Comparison of ENCODE assay signal across 8 mouse cellular contexts in the genomic region with DNA sequence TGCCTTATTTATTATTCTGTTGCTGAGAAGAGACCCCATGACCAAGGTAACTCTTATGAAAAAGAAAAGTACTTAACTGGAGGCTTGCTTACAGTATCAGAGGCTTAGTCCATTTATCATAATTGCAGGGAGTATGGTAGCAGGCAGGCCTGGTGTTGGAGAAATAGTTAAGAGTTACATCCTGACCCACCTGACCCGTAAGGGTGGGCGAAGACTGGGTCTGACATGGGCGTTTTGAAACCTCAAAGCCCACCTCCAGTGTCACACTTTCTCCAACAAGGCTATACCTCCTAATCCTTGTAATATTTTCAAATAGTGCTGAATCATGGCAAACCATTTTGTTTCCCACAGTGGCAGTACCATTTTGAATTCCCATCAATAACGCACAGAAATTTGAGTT. TPM values are rescaled to one million over a fixed set of nuclear protein-coding genes. Genes with fewer than 3 reads are reported as not detected.
DNase-seq lines count a peak whose midpoint lies in the region; ATAC-seq lines count a peak whose summit lies in the region.
"Had no signal": no experiment of that assay in that cellular context is flagged by ENCODE, and none has a peak within 500 bp of the region (broad histone marks: within the 10 kb centered on the region; RNA-seq: fewer than 3 reads in every experiment).

No protein-coding gene starts in this region.

- peak overlapping the region; percentile 65; the same call in 1 of the 2 replicates for H3K9ac ChIP-seq in lung, embryonic 15.5 days
- H3K9ac ChIP-seq in heart, embryonic 16.5 days (ENCODE audit: low read length) = no peak overlapping the region
- no peak overlapping the region for H3K9ac ChIP-seq in limb, embryonic 15.5 days
- H3K9ac ChIP-seq in liver, embryonic 11.5 days (ENCODE audit: low read depth, low read length) = no peak overlapping the region

- H3K4me2 ChIP-seq in lung, embryonic 15.5 days = peak overlapping the region; percentile 76
- peak overlapping the region; percentile 79 for H3K4me2 ChIP-seq in heart, embryonic 16.5 days (ENCODE audit: low read depth, low read length)
- peak overlapping the region; percentile 67 for H3K4me2 ChIP-seq in limb, embryonic 15.5 days
- H3K4me2 ChIP-seq in liver, embryonic 11.5 days = no peak overlapping the region

- peaks cover 16% of the 10 kb centered on the region for H3K4me1 ChIP-seq in lung, embryonic 15.5 days
- H3K4me1 ChIP-seq in heart, embryonic 16.5 days (ENCODE audit: control insufficient read depth, insufficient read depth, low read length) = peaks cover 19% of the 10 kb centered on the region
- H3K4me1 ChIP-seq in limb, embryonic 15.5 days = peaks cover 18% of the 10 kb centered on the region; the same call in 1 of the 2 replicates
- H3K4me1 ChIP-seq in liver, embryonic 11.5 days (replicated peaks; ENCODE audit: control insufficient read depth, insufficient read depth, low read length) = peaks cover 3% of the 10 kb centered on the region; the same call in 1 of the 2 replicates

- H3K27ac ChIP-seq in lung, embryonic 15.5 days = peak overlapping the region; percentile 97
- peak overlapping the region; percentile 84 for H3K27ac ChIP-seq in heart, embryonic 16.5 days (ENCODE audit: low read length)
- H3K27ac ChIP-seq in limb, embryonic 15.5 days = peak overlapping the region; percentile 94; the same call in 1 of the 2 replicates
- no peak overlapping the region for H3K27ac ChIP-seq in liver, embryonic 11.5 days (ENCODE audit: low read depth, low read length)

- H3K27me3 ChIP-seq in lung, embryonic 15.5 days = no peaks in the 10 kb centered on the region
- no peaks in the 10 kb centered on the region for H3K27me3 ChIP-seq in heart, embryonic 16.5 days (ENCODE audit: control insufficient read depth, insufficient read depth, low read length)
- no peaks in the 10 kb centered on the region for H3K27me3 ChIP-seq in limb, embryonic 15.5 days
- no peaks in the 10 kb centered on the region for H3K27me3 ChIP-seq in liver, embryonic 11.5 days (replicated peaks; ENCODE audit: control insufficient read depth, insufficient read depth, low read length)

- H3K36me3 ChIP-seq in lung, embryonic 15.5 days = no peaks in the 10 kb centered on the region
- no peaks in the 10 kb centered on the region for H3K36me3 ChIP-seq in heart, embryonic 16.5 days (ENCODE audit: control insufficient read depth, insufficient read depth)
- H3K36me3 ChIP-seq in limb, embryonic 15.5 days = no peaks in the 10 kb centered on the region
- no peaks in the 10 kb centered on the region for H3K36me3 ChIP-seq in liver, embryonic 11.5 days (ENCODE audit: control insufficient read depth, insufficient read depth, low read length)

- DNase-seq in lung, postnatal 4 days = no peak
- no peak for DNase-seq in liver, embryonic 11.5 days (ENCODE audit: low spot score)
- no peak for DNase-seq in layer of hippocampus, postnatal 14 days (ENCODE audit: low spot score in 2 of 2)
- DNase-seq in right cerebral cortex, postnatal 36 days (ENCODE audit: low spot score in 2 of 2) = no peak

- 53% methylated on average over 4 of the region's 4 CpGs for WGBS in lung, embryonic 15.5 days
- 68% methylated on average over 4 of the region's 4 CpGs for WGBS in heart, embryonic 16.5 days
- 63% methylated on average over 4 of the region's 4 CpGs for WGBS in limb, embryonic 15.5 days
- 63% methylated on average over 4 of the region's 4 CpGs for WGBS in liver, embryonic 11.5 days

- no peak overlapping the region for H3K4me3 ChIP-seq in lung, embryonic 15.5 days
- no peak overlapping the region for H3K4me3 ChIP-seq in heart, embryonic 16.5 days (ENCODE audit: low read length)
- H3K4me3 ChIP-seq in limb, embryonic 15.5 days = peak overlapping the region; percentile 65; the same call in 1 of the 2 replicates
- no peak overlapping the region for H3K4me3 ChIP-seq in liver, embryonic 11.5 days (ENCODE audit: low read depth, low read length)

- H3K9me3 ChIP-seq in lung, embryonic 15.5 days = no peaks in the 10 kb centered on the region
- H3K9me3 ChIP-seq in heart, embryonic 16.5 days (replicated peaks; ENCODE audit: control insufficient read depth, low read length) = no peaks in the 10 kb centered on the region
- H3K9me3 ChIP-seq in limb, embryonic 15.5 days = no peaks in the 10 kb centered on the region
- no peaks in the 10 kb centered on the region for H3K9me3 ChIP-seq in liver, embryonic 11.5 days (ENCODE audit: control insufficient read depth, low read length)

- no peak for ATAC-seq in lung, embryonic 15.5 days (ENCODE audit: borderline replicate concordance, extremely low read depth, low FRiP score, low TSS enrichment)
- ATAC-seq in heart, embryonic 16.5 days (replicated peaks; ENCODE audit: extremely low read depth, insufficient read depth, low FRiP score) = no peak
- ATAC-seq in limb, embryonic 15.5 days (ENCODE audit: insufficient number of reproducible peaks, low FRiP score, low TSS enrichment, low read depth) = no peak
- ATAC-seq in liver, embryonic 11.5 days (replicated peaks; ENCODE audit: low FRiP score) = no peak

RNA-seq across cellular contexts. Expression of gene Dzip1l, which starts 0.7 kb away (rescaled TPM):
- 32.7 and 33.8 TPM in 2 replicates for polyA plus RNA-seq in lung, embryonic 15.5 days (2015; fragmentation: Nextera tagmentation; extraction: Ambion mirVana)
- polyA plus RNA-seq in heart, embryonic 16.5 days (2015; fragmentation: Nextera tagmentation; extraction: Ambion mirVana) = 13.5 and 17.7 TPM in 2 replicates
- polyA plus RNA-seq in limb, embryonic 15.5 days (2015; fragmentation: Nextera tagmentation; extraction: Ambion mirVana) = 20.8 and 21.8 TPM in 2 replicates
- polyA plus RNA-seq in liver, embryonic 11.5 days (2014; fragmentation: Nextera tagmentation; extraction: Ambion mirVana) = 5.0 and 6.2 TPM in 2 replicates
- 10 to 100 TPM; 24.7 to 29.2 TPM for total RNA-seq in layer of hippocampus, postnatal 14 days (2021)
- total RNA-seq: monocyte, adult 5-6 weeks had no signal

RNA-seq across cellular contexts. Expression of gene A4gnt, which starts 16.3 kb away (rescaled TPM):
- polyA plus RNA-seq in lung, embryonic 15.5 days (2015; fragmentation: Nextera tagmentation; extraction: Ambion mirVana) = not detected in 2 replicates
- not detected in 2 replicates for polyA plus RNA-seq in heart, embryonic 16.5 days (2015; fragmentation: Nextera tagmentation; extraction: Ambion mirVana)
- 0.06 and 0.16 TPM in 2 replicates for polyA plus RNA-seq in limb, embryonic 15.5 days (2015; fragmentation: Nextera tagmentation; extraction: Ambion mirVana)
- not detected in 2 replicates for polyA plus RNA-seq in liver, embryonic 11.5 days (2014; fragmentation: Nextera tagmentation; extraction: Ambion mirVana)
- not detected for total RNA-seq in layer of hippocampus, postnatal 14 days (2021)
- total RNA-seq: monocyte, adult 5-6 weeks had no signal

RNA-seq across cellular contexts. Expression of gene Dbr1, which starts 53.0 kb away (rescaled TPM):
- 33.1 and 35.8 TPM in 2 replicates for polyA plus RNA-seq in lung, embryonic 15.5 days (2015; fragmentation: Nextera tagmentation; extraction: Ambion mirVana)
- polyA plus RNA-seq in heart, embryonic 16.5 days (2015; fragmentation: Nextera tagmentation; extraction: Ambion mirVana) = 16.2 and 17.2 TPM in 2 replicates
- polyA plus RNA-seq in limb, embryonic 15.5 days (2015; fragmentation: Nextera tagmentation; extraction: Ambion mirVana) = 26.1 and 29.0 TPM in 2 replicates
- 36.5 and 39.7 TPM in 2 replicates for polyA plus RNA-seq in liver, embryonic 11.5 days (2014; fragmentation: Nextera tagmentation; extraction: Ambion mirVana)
- total RNA-seq in layer of hippocampus, postnatal 14 days (2021) = 10 to 100 TPM; 10.4 to 13.5 TPM

RNA-seq across cellular contexts. Expression of gene Armc8, which starts 59.9 kb away (rescaled TPM):
- polyA plus RNA-seq in lung, embryonic 15.5 days (2015; fragmentation: Nextera tagmentation; extraction: Ambion mirVana) = 24.5 and 25.5 TPM in 2 replicates
- polyA plus RNA-seq in heart, embryonic 16.5 days (2015; fragmentation: Nextera tagmentation; extraction: Ambion mirVana) = 21.1 and 21.4 TPM in 2 replicates
- polyA plus RNA-seq in limb, embryonic 15.5 days (2015; fragmentation: Nextera tagmentation; extraction: Ambion mirVana) = 19.5 and 20.2 TPM in 2 replicates
- 19.5 and 23.7 TPM in 2 replicates for polyA plus RNA-seq in liver, embryonic 11.5 days (2014; fragmentation: Nextera tagmentation; extraction: Ambion mirVana)
- total RNA-seq in layer of hippocampus, postnatal 14 days (2021) = 10 to 100 TPM; 53.3 to 53.7 TPM
